In the genomic region with DNA sequence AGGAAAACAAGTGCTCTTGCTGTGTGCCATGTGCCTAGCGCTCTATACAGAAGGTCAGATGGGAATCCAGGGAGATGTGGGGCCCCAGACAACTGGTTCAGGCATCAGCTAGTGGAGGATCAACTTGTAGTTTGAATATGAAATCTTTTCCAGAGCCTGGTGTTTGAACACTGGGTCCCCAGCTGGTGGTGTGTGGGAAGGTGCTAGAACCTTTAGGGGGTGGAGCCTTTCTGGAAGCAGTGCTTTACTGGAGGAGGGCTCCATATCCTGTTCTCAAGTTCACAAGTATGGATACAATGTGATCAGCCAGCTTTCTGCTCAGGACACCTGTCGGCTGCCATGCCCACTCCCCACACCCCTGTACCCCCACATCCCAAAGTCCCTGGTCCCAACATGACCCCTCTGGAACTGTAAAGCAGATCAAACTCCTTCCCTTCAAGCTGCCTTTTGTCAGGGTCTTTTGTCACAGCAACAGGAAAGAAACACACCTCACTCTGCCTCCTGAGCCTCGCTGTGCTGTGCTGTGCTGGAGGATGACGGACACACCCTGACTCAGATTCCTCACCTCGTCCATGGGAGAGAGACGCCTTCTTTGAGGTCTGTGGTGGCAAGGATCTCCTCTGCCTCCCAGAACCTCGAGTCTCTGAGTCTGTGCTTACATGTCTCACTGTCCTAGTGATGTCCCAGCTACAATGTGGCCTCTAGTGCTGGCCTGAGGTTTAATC, we compare ENCODE assay signal across 23 mouse cellular contexts.
DNase-seq lines count a peak whose midpoint lies in the region; ATAC-seq lines count a peak whose summit lies in the region.
"Had no signal": no experiment of that assay in that cellular context is flagged by ENCODE, and none has a peak within 500 bp of the region (broad histone marks: within the 10 kb centered on the region; RNA-seq: fewer than 3 reads in every experiment).

No protein-coding gene starts in this region.

- H3K36me3 ChIP-seq in forebrain, embryonic 14.5 days (ENCODE audit: control insufficient read depth, insufficient read depth, low read length), result no peaks in the 10 kb centered on the region
- H3K36me3 ChIP-seq: hindbrain, embryonic 15.5 days; intestine, embryonic 15.5 days; liver, embryonic 13.5 days had no signal

- 82% methylated on average over 7 of the region's 7 CpGs for WGBS in forebrain, embryonic 14.5 days

- ATAC-seq in forebrain, embryonic 14.5 days, result no peak
- ATAC-seq: forebrain, embryonic 16.5 days; intestine, embryonic 15.5 days had no signal

- DNase-seq in layer of hippocampus, adult 9-11 months, result peak; percentile 69
- no peak for DNase-seq in layer of hippocampus, postnatal 10 days (ENCODE audit: low spot score in 2 of 2)
- DNase-seq in right cerebral cortex, postnatal 25 days, result peak; percentile 53
- no peak for DNase-seq in right cerebral cortex, postnatal 10 days (ENCODE audit: low spot score in 2 of 2)
- DNase-seq in left cerebral cortex, adult 8-10 months (ENCODE audit: low spot score in 2 of 2), result peak; percentile 22 to 61
- no peak for DNase-seq in adrenal gland, postnatal 25 days
- DNase-seq in forebrain, embryonic 14.5 days (ENCODE audit: low spot score), result no peak
- DNase-seq in adrenal gland, adult 2 months, result no peak
- DNase-seq: adrenal gland, adult 8-10 months; cerebellum, adult 11 months; cerebellum, postnatal 14 days; embryo, embryonic 11 days; gastrocnemius, postnatal 10 days; heart, adult 18-20 months; heart, postnatal 36 days; kidney, postnatal 25 days; liver, embryonic 13.5 days; lung, embryonic 14.5 days; lung, postnatal 36 days; retina, postnatal 1 day had no signal

- H3K9me3 ChIP-seq in forebrain, embryonic 14.5 days (replicated peaks; ENCODE audit: control insufficient read depth, low read length), result no peaks in the 10 kb centered on the region
- H3K9me3 ChIP-seq: hindbrain, embryonic 15.5 days; intestine, embryonic 15.5 days; liver, embryonic 13.5 days had no signal

- no peak overlapping the region for H3K4me3 ChIP-seq in forebrain, embryonic 14.5 days (ENCODE audit: low read depth, low read length)
- H3K4me3 ChIP-seq: hindbrain, embryonic 15.5 days; intestine, embryonic 15.5 days; liver, embryonic 13.5 days had no signal

- H3K27ac ChIP-seq in forebrain, embryonic 14.5 days (ENCODE audit: low read depth, low read length), result no peak overlapping the region
- H3K27ac ChIP-seq: hindbrain, embryonic 15.5 days; intestine, embryonic 15.5 days; liver, embryonic 13.5 days had no signal

- H3K27me3 ChIP-seq in forebrain, embryonic 14.5 days (replicated peaks; ENCODE audit: control insufficient read depth, insufficient read depth, low read length), result no peaks in the 10 kb centered on the region
- H3K27me3 ChIP-seq: hindbrain, embryonic 15.5 days; intestine, embryonic 15.5 days; liver, embryonic 13.5 days had no signal

- no peak overlapping the region for H3K4me2 ChIP-seq in forebrain, embryonic 14.5 days (ENCODE audit: low read length)
- H3K4me2 ChIP-seq: hindbrain, embryonic 15.5 days; intestine, embryonic 15.5 days; liver, embryonic 13.5 days; lung, embryonic 14.5 days had no signal

- peaks cover 4% of the 10 kb centered on the region; the same call in 1 of the 2 replicates for H3K4me1 ChIP-seq in forebrain, embryonic 14.5 days (ENCODE audit: control insufficient read depth, insufficient read depth, low read length)
- H3K4me1 ChIP-seq: intestine, embryonic 15.5 days; liver, embryonic 13.5 days had no signal

- no peak overlapping the region for H3K9ac ChIP-seq in forebrain, embryonic 14.5 days (ENCODE audit: low read length)
- H3K9ac ChIP-seq: hindbrain, embryonic 15.5 days; intestine, embryonic 15.5 days; liver, embryonic 13.5 days; lung, embryonic 14.5 days had no signal

Comparison
In these comparisons a context has a peak if more than half of its experiments do, and no peak if none do; other contexts are left out.
1. DNase-seq: peak in layer of hippocampus, adult 9-11 months (single experiment), right cerebral cortex, postnatal 25 days (single experiment) and left cerebral cortex, adult 8-10 months (2 of 2); none in layer of hippocampus, postnatal 10 days (0 of 2), right cerebral cortex, postnatal 10 days (0 of 2), adrenal gland, postnatal 25 days (single experiment), forebrain, embryonic 14.5 days (single experiment) and adrenal gland, adult 2 months (single experiment).